Mouse (Mus musculus) hindbrain, embryonic 16.5 days (tissue): ENCODE results near the gene Lmnb2. TPM values are rescaled to one million over a fixed set of nuclear protein-coding genes. Genes with fewer than 3 reads are reported as not detected.

Experiments
- ATAC-seq: fragments of 200-750 bp; cut with Nextera tagmentation; 2 replicates; pipeline ENCODE4 v1.8.0; 2017; ENCODE audit warnings: moderate TSS enrichment, moderate library complexity
- H3K27ac ChIP-seq: fragments of 300-500 bp; sonication (generic); 2 replicates; pipeline ENCODE4 v1.5.1; 2014; ENCODE audit warnings: low read depth, mild to moderate bottlenecking, control low read depth, low read length, moderate library complexity
- H3K27me3 ChIP-seq: fragments of 300-500 bp; sonication (generic); replicated peaks from 2 replicates; pipeline ENCODE4 v1.6.1; 2014; ENCODE audit warnings: low read length; ENCODE audit not compliant: control insufficient read depth, insufficient read depth
- H3K36me3 ChIP-seq: fragments of 300-500 bp; sonication (generic); 2 replicates; pipeline ENCODE4 v1.6.1; 2014; ENCODE audit warnings: mild to moderate bottlenecking, low read length, moderate library complexity, mixed read lengths; ENCODE audit not compliant: control insufficient read depth, insufficient read depth
- H3K4me1 ChIP-seq: fragments of 300-500 bp; sonication (generic); 2 replicates; pipeline ENCODE4 v1.6.1; 2014; ENCODE audit warnings: low read depth, low read length; ENCODE audit not compliant: control insufficient read depth, insufficient read depth
- H3K4me2 ChIP-seq: fragments of 300-500 bp; sonication (generic); 2 replicates; pipeline ENCODE4 v1.6.1; 2014; ENCODE audit warnings: mild to moderate bottlenecking, low read length, control low read depth, moderate library complexity
- H3K4me3 ChIP-seq: fragments of 300-500 bp; sonication (generic); 2 replicates; pipeline ENCODE4 v1.5.1; 2014; ENCODE audit warnings: mild to moderate bottlenecking, low read length, control low read depth, moderate library complexity
- H3K9ac ChIP-seq: fragments of 300-500 bp; sonication (generic); 2 replicates; pipeline ENCODE4 v1.6.1; 2014; ENCODE audit warnings: low read depth, mild to moderate bottlenecking, control low read depth, low read length, moderate library complexity
- H3K9me3 ChIP-seq: fragments of 300-500 bp; sonication (generic); 2 replicates; pipeline ENCODE4 v1.6.1; 2014; ENCODE audit warnings: mild to moderate bottlenecking, low read length, moderate library complexity; ENCODE audit not compliant: control insufficient read depth
- WGBS: fragments of 180-500 bp; shearing (Covaris S2); extraction: QIAGEN DNeasy Blood & Tissue Kit; methylation state at CpG from one replicate; pipeline ENCODE4 v1.1.7; 2014; 5-methylcytosine and 5-hydroxymethylcytosine counted together
- polyA plus RNA-seq: library from polyadenylated mRNA; unstranded; fragments of >200 nt; fragmentation: Nextera tagmentation; extraction: Ambion mirVana; gene quantifications from 2 replicates; pipeline ENCODE4 v1.2.1, GENCODE M21; 2015

Lmnb2 gene
- polyA plus RNA-seq, 1 experiment from 2014 or later, result 36.6 TPM

DNA sequence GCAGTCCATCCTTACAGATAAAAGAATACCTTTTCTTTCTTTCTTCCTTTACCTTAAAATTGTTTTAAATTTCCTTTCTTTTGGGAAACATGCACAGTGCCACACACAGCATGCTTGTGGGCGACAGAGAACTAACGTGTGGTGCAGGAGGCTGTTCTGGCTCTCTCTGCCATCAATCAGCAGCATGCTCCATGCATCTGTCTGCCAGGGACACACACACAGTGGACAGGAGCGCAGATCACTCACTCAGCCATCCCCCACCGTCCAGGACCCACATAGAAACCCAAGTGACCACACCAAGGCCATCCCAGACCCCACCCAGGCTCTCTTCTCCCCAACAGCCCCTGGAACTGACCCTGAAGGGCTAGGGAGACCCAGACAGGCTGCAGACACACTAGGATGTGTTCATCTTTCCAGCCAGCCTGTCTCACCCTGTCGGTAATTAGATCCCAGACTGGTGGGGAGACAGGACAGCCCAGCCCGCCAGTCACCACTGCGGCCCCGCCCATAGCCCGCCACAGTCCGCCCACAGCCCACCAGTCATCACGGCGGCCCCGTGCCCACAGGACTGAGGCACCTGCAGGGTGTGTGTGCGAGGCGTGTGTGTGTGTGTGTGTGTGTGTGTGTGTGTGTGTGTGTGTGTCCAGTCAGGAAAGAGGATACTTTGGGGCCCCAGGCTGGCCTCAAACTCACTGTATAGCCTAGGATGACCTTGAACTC lies 20.9 kb upstream of the Lmnb2 start:
- Histone ChIP-seq H3K27me3 (peaks cover 10% of the 10 kb centered on the region), H3K4me1 (peaks cover 39% of the 10 kb centered on the region), H3K9me3 (no peaks in the 10 kb centered on the region), H3K36me3 (no peaks in the 10 kb centered on the region), H3K4me2 (peak overlapping the region; percentile 66), H3K9ac (peak overlapping the region; percentile 49), H3K4me3 (peak overlapping the region; percentile 35), H3K27ac (peak overlapping the region; percentile 73)
- 9% methylated on average over 15 of the region's 15 CpGs for WGBS
- ATAC-seq, result peak; percentile 27

DNA sequence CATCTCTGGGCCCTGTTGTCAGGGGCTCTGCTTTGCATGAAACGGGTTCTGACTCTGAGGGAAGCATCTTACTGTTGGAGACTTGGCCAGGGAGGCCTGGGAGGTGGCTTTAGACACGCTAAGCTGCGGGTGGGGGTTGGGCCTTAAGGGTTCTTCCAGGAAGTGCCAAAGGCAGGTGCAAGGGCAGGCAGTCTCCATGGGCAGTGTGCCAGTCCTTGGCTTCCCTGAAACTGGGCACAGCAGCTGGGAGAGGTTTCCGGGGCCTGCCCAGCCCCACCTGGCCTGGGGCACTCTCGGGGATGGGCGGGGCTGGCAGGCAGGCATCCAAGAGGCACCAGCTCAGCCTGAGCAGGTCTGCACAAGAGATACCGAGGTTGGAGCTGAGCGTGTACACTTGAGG lies 19.6 kb upstream of the Lmnb2 start:
- Histone ChIP-seq H3K4me2 (no peak overlapping the region), H3K4me1 (peaks cover 49% of the 10 kb centered on the region), H3K36me3 (no peaks in the 10 kb centered on the region), H3K9me3 (no peaks in the 10 kb centered on the region), H3K9ac (0 out of 2 replicates have a peak overlapping the region, but pooled peaks have one; percentile 21), H3K4me3 (no peak overlapping the region), H3K27me3 (peaks cover 15% of the 10 kb centered on the region), H3K27ac (no peak overlapping the region; the same call in 1 of the 2 replicates)
- WGBS, result 18% methylated on average over 8 of the region's 8 CpGs
- ATAC-seq, result no peak

DNA sequence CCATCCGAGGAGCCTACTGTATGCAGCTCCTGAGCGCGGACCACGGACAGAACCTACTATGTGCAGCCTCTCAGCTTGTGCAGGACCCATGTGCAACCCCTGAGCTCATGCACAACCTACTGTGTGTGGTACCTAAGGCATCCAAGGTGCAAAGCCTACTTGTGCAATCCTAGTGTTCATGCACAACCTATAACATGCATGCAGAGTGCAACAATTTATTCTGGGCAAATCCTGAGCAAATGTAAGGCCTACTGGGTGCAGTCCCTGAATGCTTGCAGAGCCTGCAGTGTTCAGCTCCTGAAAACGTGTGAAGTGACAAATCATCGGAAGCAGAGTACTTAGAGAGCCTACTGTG lies 18.7 kb upstream of the Lmnb2 start:
- Histone ChIP-seq H3K36me3 (no peaks in the 10 kb centered on the region), H3K9me3 (no peaks in the 10 kb centered on the region), H3K27ac (no peak overlapping the region; the same call in 1 of the 2 replicates), H3K9ac (peak overlapping the region; percentile 52; the same call in 1 of the 2 replicates), H3K4me1 (peaks cover 58% of the 10 kb centered on the region), H3K27me3 (peaks cover 19% of the 10 kb centered on the region), H3K4me3 (no peak overlapping the region), H3K4me2 (peak overlapping the region; percentile 58)
- ATAC-seq, result no peak
- 17% methylated on average over 6 of the region's 6 CpGs for WGBS

DNA sequence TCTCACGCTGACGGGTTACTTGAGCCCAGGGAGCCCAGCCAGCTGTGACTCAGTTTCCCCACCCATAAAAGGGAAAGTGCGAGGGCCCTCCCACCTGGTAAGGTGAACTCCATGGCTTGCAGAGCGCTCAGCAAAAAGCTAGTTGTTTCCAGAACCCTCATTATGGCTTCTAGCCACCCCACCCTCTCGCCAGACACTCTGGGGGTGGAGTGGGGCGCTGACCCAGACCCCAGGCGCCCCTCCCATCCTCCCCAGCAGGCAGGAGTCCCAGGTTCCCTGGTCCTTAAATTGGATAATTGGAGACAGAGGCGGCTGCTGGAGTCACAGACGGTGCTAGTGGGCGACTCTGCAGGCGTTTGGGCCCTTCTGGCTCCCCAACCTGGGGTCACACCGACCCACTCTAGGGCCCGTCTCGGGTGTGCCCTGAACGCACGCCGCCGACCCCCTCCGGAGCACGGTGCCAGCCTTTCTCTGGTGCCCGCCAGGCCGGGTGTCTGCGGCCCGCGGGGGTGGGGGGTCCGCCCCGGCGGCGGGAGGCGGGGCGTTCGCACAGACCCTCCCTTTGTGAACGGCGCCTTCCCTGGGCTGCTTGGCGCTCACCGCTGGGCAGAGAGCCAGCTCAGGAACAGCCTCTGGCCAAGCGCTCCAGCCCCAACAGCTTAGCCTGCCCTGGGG lies 18.2 kb upstream of the Lmnb2 start:
- H3K4me3 ChIP-seq, result peak overlapping the region; percentile 25
- peak overlapping the region; percentile 58 for H3K4me2 ChIP-seq
- peak; percentile 40 for ATAC-seq
- H3K9ac ChIP-seq, result peak overlapping the region; percentile 52
- H3K27ac ChIP-seq, result peak overlapping the region; percentile 62
- no peaks in the 10 kb centered on the region for H3K9me3 ChIP-seq
- no peaks in the 10 kb centered on the region for H3K36me3 ChIP-seq
- peaks cover 21% of the 10 kb centered on the region for H3K27me3 ChIP-seq
- WGBS, result 2% methylated on average over 35 of the region's 37 CpGs
- peaks cover 63% of the 10 kb centered on the region for H3K4me1 ChIP-seq

DNA sequence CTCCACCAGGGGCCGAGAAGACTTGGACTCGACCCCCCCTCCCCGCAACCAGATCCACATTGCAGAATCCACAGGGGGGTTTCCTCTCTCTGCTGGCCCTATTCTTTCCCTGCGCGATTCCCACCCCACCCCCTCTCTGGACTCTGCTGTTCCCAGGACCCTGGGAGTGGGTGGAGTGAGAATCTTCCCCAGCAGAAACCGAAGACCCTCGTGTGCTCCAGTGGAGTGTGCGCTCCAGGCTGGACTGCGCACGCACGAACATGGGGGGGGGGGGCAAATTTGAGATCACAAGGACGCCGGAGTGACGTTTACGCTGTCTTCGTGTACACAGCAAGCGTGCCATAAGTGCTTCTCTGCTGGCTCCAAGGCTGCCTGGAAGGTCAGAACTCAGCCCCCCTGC lies 17.7 kb upstream of the Lmnb2 start:
- no peak for ATAC-seq
- H3K27ac ChIP-seq, result peak overlapping the region; percentile 46

DNA sequence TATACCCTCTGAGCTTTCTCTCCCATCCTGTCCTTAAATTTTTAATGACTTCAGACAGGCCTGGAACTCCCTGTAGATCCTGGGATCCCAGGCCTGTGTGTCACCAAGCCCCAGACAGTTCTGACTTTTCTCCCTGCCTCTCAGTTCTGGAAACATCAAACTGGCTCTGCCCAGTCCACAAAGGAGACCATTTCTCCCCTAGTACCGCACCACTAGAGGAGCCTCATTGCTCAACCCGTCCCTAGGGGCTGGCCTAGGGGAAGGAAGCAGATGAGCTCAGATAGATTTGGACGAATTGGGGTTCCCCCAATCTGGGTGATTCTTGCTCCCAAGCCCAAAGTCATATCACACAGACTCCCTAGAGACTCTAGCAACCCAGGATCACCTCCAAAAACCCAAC lies 17.2 kb upstream of the Lmnb2 start:
- peaks cover 21% of the 10 kb centered on the region for H3K27me3 ChIP-seq
- H3K36me3 ChIP-seq, result no peaks in the 10 kb centered on the region
- no peaks in the 10 kb centered on the region for H3K9me3 ChIP-seq
- H3K4me2 ChIP-seq, result peak overlapping the region; percentile 58; the same call in 1 of the 2 replicates
- ATAC-seq, result no peak
- peak overlapping the region; percentile 46; the same call in 1 of the 2 replicates for H3K27ac ChIP-seq
- no peak overlapping the region for H3K4me3 ChIP-seq
- H3K9ac ChIP-seq, result no peak overlapping the region
- WGBS, result 7% methylated on average over 3 of the region's 3 CpGs
- H3K4me1 ChIP-seq, result peaks cover 69% of the 10 kb centered on the region

More for the DNA sequence above, 17.7 kb upstream of the Lmnb2 start:
- H3K9me3 ChIP-seq, result no peaks in the 10 kb centered on the region
- no peaks in the 10 kb centered on the region for H3K36me3 ChIP-seq
- H3K4me2 ChIP-seq, result peak overlapping the region; percentile 58
- H3K9ac ChIP-seq, result peak overlapping the region; percentile 52
- peak overlapping the region; percentile 25 for H3K4me3 ChIP-seq
- H3K4me1 ChIP-seq, result peaks cover 69% of the 10 kb centered on the region
- 3% methylated on average over 17 of the region's 17 CpGs for WGBS
- H3K27me3 ChIP-seq, result peaks cover 21% of the 10 kb centered on the region

DNA sequence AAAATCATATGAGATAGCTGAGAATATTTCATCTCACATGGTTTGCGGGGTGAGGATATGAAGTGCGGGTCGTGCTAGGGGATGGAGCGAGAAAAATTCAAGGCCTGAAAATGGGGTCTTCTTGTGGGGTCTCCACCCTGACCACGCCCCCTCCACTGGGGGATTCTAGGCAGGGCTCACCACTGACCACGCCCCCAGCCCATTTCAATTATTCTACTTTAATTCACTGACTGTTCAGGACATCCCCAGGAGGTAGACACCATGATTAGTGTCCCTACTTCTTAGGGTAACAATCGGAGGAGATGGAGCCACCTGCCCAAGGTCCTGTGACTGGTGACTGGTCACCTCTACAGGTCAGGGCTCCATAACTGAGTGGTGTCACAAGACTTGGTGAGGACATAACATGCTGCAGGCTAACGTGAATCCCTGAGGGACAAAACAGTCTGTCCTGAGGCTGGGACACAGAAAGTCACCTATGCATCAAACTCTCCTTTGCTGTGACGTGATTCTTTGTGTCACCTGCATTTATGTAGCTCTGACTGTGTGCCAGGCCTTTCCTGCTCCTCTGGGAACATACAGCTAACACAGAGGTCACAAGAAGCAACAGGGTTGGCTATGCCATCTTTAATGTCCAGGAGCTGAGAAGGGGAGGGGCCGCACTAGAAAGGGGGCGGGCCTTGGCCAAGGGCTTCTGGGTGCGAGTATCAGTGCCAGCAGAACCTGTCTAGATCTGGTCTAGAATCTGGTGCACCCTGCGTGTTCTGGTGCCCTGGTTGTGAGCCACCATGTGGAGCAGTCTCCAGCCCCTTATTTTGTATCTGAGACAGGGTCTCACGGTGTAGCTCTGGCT lies 16.3 kb upstream of the Lmnb2 start:
- Histone ChIP-seq H3K9ac (no peak overlapping the region), H3K4me2 (no peak overlapping the region), H3K27ac (no peak overlapping the region), H3K9me3 (no peaks in the 10 kb centered on the region), H3K27me3 (peaks cover 21% of the 10 kb centered on the region), H3K36me3 (no peaks in the 10 kb centered on the region), H3K4me3 (no peak overlapping the region), H3K4me1 (peaks cover 65% of the 10 kb centered on the region)
- 34% methylated on average over 12 of the region's 14 CpGs for WGBS
- ATAC-seq, result no peak

DNA sequence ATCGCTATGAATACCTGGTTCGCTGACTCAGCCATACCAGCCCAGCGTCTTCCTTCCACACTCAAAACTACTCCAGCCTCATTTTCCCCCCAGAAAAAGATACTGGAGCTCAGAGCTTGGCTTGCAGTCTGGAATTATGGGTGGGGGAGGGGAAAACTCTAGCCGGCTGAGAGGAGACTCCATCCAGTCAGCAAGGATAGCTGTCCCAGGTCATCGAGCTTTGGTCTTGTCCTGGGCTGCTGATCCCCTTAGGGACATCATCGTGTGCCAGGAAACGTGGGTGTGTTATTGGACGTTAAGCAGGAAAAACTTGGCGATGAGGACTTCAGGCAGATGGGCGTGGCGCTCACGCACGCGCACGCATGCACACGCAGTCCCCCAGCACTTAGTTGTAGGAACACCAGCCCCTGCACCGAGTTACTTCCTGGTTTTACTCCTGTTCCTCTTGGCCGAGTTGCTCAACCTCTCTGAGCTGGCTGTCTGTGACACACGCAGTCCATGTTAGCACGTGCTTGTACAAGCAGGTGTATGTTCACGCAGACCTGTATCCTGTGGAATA lies 15.5 kb upstream of the Lmnb2 start:
- H3K4me1 ChIP-seq, result peaks cover 65% of the 10 kb centered on the region
- no peak overlapping the region for H3K9ac ChIP-seq
- no peak overlapping the region for H3K27ac ChIP-seq
- peaks cover 21% of the 10 kb centered on the region for H3K27me3 ChIP-seq
- WGBS, result 3% methylated on average over 21 of the region's 21 CpGs
- no peaks in the 10 kb centered on the region for H3K9me3 ChIP-seq
- peak overlapping the region; percentile 47 for H3K4me2 ChIP-seq
- H3K36me3 ChIP-seq, result no peaks in the 10 kb centered on the region
- no peak for ATAC-seq
- peak overlapping the region; percentile 14; the same call in 1 of the 2 replicates for H3K4me3 ChIP-seq
